Mouse (Mus musculus) mouse embryonic stem cell (cell line): ENCODE data around the gene Ankrd33b.

Experiments used
- in situ Hi-C, 2 experiments: fragments of 300-500 bp; cut with MboI; formaldehyde crosslinking; loops; 1 replicate in 1 of 2; 3 replicates in 1 of 2; pipeline ENCODE4 v1.14.3; 2019 to 2020; ENCODE audit warnings: low sequenced_read_pairs in 2 of 2, low pct_unique_long_range_greater_than_20kb in 1 of 2, mixed read lengths in 1 of 2; ENCODE audit not compliant: unreplicated experiment in 1 of 2

Ankrd33b gene

GRCm38 (mm10) chr15:31319046-31319445 lies 48.5 kb downstream of the Ankrd33b start:
- in situ Hi-C loops: loop anchor here in 1 of 2 experiments (10.0 kb wide), 1 partner anchor 276 kb away; no protein-coding TSS in a partner anchor

- in situ Hi-C loops: loop anchor here in 1 of 2 experiments (10.0 kb wide), 1 partner anchor 276 kb away; no protein-coding TSS in a partner anchor
These were observed 49.2 kb downstream of the Ankrd33b start for GRCm38 (mm10) chr15:31318158-31318955.

GRCm38 (mm10) chr15:31317056-31317805 lies 50.3 kb downstream of the Ankrd33b start:
- in situ Hi-C loops: loop anchor here in 1 of 2 experiments (10.0 kb wide), 1 partner anchor 278 kb away; no protein-coding TSS in a partner anchor

GRCm38 (mm10) chr15:31315630-31316231 lies 51.8 kb downstream of the Ankrd33b start:
- in situ Hi-C loops: loop anchor here in 1 of 2 experiments (10.0 kb wide), 1 partner anchor 279 kb away; no protein-coding TSS in a partner anchor

GRCm38 (mm10) chr15:31312001-31312400 lies 55.5 kb downstream of the Ankrd33b start:
- in situ Hi-C loops: loop anchor here in 1 of 2 experiments (10.0 kb wide), 1 partner anchor 283 kb away; no protein-coding TSS in a partner anchor

GRCm38 (mm10) chr15:31309526-31309925 lies 58.0 kb downstream of the Ankrd33b start:
- in situ Hi-C loops: loop anchor here in 1 of 2 experiments (5.0 kb wide), 1 partner anchor 278 kb away; no protein-coding TSS in a partner anchor

- in situ Hi-C loops: loop anchor here in 1 of 2 experiments (5.0 kb wide), 1 partner anchor 281 kb away; no protein-coding TSS in a partner anchor
These were observed 60.8 kb downstream of the Ankrd33b start for GRCm38 (mm10) chr15:31306726-31307125.

GRCm38 (mm10) chr15:31305181-31305580 lies 62.3 kb downstream of the Ankrd33b start:
- in situ Hi-C loops: loop anchor here in 1 of 2 experiments (5.0 kb wide), 1 partner anchor 282 kb away; no protein-coding TSS in a partner anchor

- in situ Hi-C loops: no loop called here
These were observed 63.2 kb downstream of the Ankrd33b start for GRCm38 (mm10) chr15:31304302-31304701.

GRCm38 (mm10) chr15:31302293-31302990 lies 65.1 kb downstream of the Ankrd33b start:
- in situ Hi-C loops: no loop called here

GRCm38 (mm10) chr15:31299258-31299917 lies 68.1 kb downstream of the Ankrd33b start:
- in situ Hi-C loops: no loop called here

- in situ Hi-C loops: no loop called here
These were observed 69.8 kb downstream of the Ankrd33b start for GRCm38 (mm10) chr15:31297777-31298137.

- in situ Hi-C loops: no loop called here
These were observed 70.4 kb downstream of the Ankrd33b start for GRCm38 (mm10) chr15:31296882-31297776.

- in situ Hi-C loops: no loop called here
These were observed 73.2 kb downstream of the Ankrd33b start for GRCm38 (mm10) chr15:31294311-31294710.

- in situ Hi-C loops: no loop called here
These were observed 74.9 kb downstream of the Ankrd33b start for GRCm38 (mm10) chr15:31292627-31293026.

- in situ Hi-C loops: no loop called here
These were observed 81.8 kb downstream of the Ankrd33b start for GRCm38 (mm10) chr15:31285695-31286094.
